Mouse (Mus musculus) embryonic facial prominence, embryonic 10.5 days (tissue): ENCODE results near the gene Grap2. TPM values are rescaled to one million over a fixed set of nuclear protein-coding genes. Genes with fewer than 3 reads are reported as not detected.

Source experiments
- DNase-seq: peaks from one replicate; pipeline ENCODE4 v3.0.0-alpha.2; 2017; ENCODE audit warnings: low spot score
- H3K27ac ChIP-seq: fragments of 300-500 bp; sonication (generic); replicated peaks from 2 replicates; pipeline ENCODE4 v1.5.1; 2016; ENCODE audit warnings: mild to moderate bottlenecking
- H3K27me3 ChIP-seq: fragments of 300-500 bp; sonication (generic); replicated peaks from 2 replicates; pipeline ENCODE4 v1.6.1; 2016; ENCODE audit warnings: low read depth, mild to moderate bottlenecking; ENCODE audit not compliant: poor library complexity, severe bottlenecking
- H3K36me3 ChIP-seq: fragments of 300-500 bp; sonication (generic); replicated peaks from 2 replicates; pipeline ENCODE4 v1.6.1; 2016; ENCODE audit warnings: mild to moderate bottlenecking, moderate library complexity
- H3K4me1 ChIP-seq: fragments of 300-500 bp; sonication (generic); 2 replicates; pipeline ENCODE4 v1.6.1; 2016
- H3K4me3 ChIP-seq: fragments of 300-500 bp; sonication (generic); 2 replicates; pipeline ENCODE4 v1.5.1; 2016; ENCODE audit warnings: mild to moderate bottlenecking, moderate library complexity
- H3K9me3 ChIP-seq: fragments of 300-500 bp; sonication (generic); 2 replicates; pipeline ENCODE4 v1.6.1; 2016; ENCODE audit warnings: mild to moderate bottlenecking
- WGBS: fragments of 180-500 bp; shearing (Covaris S2); methylation state at CpG from one replicate; pipeline ENCODE4 v1.1.7; 2016; 5-methylcytosine and 5-hydroxymethylcytosine counted together
- polyA plus RNA-seq: library from polyadenylated mRNA; unstranded; fragments of >200 nt; fragmentation: Nextera tagmentation; extraction: Ambion mirVana; gene quantifications from 2 replicates; pipeline ENCODE4 v1.2.1, GENCODE M21; 2016

Gene Grap2
- polyA plus RNA-seq, 1 experiment from 2014 or later, result 1.0 TPM

DNA sequence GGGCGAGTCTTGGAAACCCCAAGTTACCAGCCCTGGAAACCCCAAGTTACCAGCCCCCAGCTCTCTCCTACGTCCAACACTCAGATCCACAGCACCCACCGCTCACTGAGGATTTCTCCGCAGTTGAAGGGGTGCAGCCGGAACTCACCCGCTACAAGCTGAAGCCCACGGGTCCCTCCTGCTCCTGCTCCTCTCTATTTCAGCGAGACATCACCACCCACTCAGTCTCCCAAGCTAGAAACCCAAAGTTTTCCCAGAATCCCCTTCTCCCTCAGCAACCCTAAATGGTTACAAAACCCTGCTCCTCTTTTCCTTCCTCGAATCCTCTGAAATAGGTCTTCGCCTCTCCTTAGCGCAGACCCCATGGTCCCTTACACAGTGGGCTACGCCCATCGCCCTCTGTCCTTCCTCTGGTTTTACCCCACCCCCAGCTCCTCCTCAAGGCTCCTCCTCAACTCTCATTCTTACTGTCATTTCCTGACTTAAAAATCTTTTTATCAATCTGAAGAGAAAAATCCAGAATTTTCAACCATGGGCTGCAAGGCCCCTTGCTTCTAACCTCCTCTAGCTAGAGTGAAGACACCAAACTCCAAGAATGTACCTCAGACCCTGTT, 60.0 kb downstream of the Grap2 start:
- Histone ChIP-seq H3K36me3 (no peaks in the 10 kb centered on the region), H3K4me3 (no peak overlapping the region), H3K4me1 (peaks cover 31% of the 10 kb centered on the region), H3K27me3 (no peaks in the 10 kb centered on the region), H3K27ac (no peak overlapping the region), H3K9me3 (no peaks in the 10 kb centered on the region)
- 89% methylated on average over 13 of the region's 13 CpGs for WGBS
- DNase-seq, result no peak

DNA sequence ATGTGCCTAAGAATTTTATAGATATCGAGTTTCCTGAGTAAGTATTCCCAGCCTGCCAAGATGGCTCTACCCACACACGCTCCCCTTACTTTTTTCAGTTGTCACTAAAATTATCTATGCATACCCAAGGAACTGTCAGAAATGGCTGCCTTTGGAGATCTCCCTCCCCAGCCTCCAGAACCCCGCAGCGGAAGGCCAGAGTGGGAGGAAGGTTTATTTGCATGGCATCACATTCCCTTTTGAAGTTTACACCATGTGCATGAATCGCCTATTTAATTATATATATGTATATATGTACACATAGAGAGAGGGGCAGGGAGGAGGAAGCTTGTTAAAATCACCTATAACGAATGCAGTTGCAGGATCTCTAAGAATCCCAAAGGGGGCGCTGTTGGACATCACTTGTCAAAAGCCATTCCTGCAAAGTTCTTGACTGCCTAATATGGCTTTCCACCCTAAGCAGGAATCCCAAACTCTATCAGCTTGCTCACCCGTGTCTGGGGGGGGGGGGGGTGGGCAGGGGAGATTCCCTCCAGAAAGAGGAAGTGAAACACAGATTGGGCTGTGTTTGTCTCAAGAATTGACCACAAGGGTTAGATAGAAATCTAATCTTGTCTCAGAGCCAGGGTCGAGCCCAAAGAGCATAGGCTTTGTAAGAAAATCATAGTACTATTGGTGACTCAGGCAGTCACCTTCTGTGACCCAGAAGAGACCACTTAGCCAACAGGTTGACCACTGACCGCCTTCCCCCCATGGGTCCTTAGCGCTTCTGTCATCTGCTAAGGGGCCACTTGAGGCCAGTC, 62.2 kb downstream of the Grap2 start:
- WGBS, result 60% methylated on average over 11 of the region's 11 CpGs
- H3K36me3 ChIP-seq, result no peaks in the 10 kb centered on the region
- H3K4me3 ChIP-seq, result no peak overlapping the region
- H3K27ac ChIP-seq, result no peak overlapping the region
- H3K9me3 ChIP-seq, result no peaks in the 10 kb centered on the region
- H3K4me1 ChIP-seq, result peaks cover 40% of the 10 kb centered on the region
- H3K27me3 ChIP-seq, result no peaks in the 10 kb centered on the region
- no peak for DNase-seq

DNA sequence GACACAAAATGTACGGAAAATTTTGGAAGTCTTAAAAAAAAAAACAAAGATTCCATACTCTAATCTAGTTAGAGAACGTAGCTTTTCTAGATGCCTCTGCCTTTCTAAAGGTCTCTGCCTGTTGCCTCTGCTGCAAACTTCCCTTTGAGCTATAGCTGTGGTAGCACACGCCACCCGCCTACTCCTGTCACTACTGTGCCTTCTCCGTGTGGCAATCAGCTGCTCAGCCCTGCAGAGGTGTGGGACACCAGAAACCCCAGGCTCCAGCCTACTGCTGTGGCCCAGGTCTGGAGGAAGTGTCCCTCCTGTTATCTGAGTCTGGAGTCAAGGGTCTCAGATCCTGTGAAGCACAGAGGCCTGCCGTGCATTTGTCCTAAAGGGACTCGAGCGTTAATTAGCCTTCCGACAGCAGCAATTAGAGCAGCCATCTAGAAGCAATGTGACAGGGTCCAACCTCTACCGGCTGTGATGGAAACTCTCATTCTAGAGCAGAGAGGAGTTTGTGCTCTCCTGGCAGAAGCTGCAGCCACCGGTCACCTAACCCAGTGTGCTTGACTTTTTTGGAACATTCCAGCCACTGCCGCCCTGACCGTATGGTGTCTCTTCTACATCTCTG, 64.5 kb downstream of the Grap2 start:
- 53% methylated on average over 13 of the region's 13 CpGs for WGBS
- Histone ChIP-seq H3K9me3 (no peaks in the 10 kb centered on the region), H3K27ac (no peak overlapping the region), H3K27me3 (no peaks in the 10 kb centered on the region), H3K4me3 (no peak overlapping the region), H3K4me1 (peaks cover 25% of the 10 kb centered on the region), H3K36me3 (no peaks in the 10 kb centered on the region)
- DNase-seq, result no peak

DNA sequence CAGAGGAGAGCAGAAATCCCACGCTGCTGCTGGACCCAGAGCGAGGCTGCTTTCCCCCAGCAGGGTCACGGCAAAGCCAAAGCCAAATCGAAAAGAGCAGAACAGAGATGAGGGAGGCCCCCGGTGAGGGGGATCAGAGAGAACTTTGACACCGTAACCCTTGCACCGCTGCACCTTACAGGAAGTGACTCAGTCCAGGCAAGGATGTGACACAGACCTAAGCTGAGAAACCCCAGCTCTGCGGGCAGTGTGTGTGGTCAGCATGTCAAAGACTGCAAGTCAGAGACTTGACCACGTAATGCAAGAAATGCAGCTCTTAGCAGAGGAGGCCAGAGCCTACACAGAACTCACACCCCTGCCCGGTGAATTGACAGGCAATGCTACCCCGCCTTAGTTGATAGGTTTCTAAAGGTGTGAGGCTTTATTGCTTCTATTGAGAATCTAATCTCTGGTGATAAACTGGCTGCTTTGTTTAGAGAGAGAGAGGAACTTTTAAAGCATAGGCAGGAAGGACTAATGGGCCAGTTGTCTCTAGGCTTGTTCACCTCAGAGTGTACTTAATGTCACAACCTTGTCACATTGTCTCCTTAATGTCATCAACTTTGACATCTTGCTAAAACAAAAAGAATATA, 66.8 kb downstream of the Grap2 start:
- H3K4me3 ChIP-seq, result no peak overlapping the region
- no peaks in the 10 kb centered on the region for H3K36me3 ChIP-seq
- 69% methylated on average over 11 of the region's 11 CpGs for WGBS
- DNase-seq, result no peak
- peaks cover 40% of the 10 kb centered on the region for H3K4me1 ChIP-seq
- H3K9me3 ChIP-seq, result no peaks in the 10 kb centered on the region
- H3K27me3 ChIP-seq, result no peaks in the 10 kb centered on the region
- H3K27ac ChIP-seq, result no peak overlapping the region

DNA sequence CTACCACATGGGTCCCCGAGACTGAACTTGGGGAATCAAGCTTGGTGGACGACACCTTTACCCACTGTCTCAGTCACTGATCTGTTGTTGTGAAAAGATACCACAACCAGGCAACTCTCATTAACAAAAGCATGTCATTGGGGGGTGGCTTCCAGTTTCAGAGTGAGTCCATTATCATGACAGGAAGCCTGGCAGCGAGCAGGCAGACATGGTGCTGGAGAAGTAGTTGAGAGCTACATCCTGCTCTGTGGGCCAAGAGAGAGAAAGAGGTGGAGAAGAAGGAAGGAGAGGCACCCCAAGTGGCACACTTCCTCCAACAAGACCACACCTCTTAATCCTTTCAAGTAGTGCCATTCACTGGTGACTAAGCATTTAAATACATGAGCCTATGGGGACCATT, 67.5 kb downstream of the Grap2 start:
- Histone ChIP-seq H3K4me3 (no peak overlapping the region), H3K4me1 (peaks cover 36% of the 10 kb centered on the region), H3K36me3 (no peaks in the 10 kb centered on the region), H3K27me3 (no peaks in the 10 kb centered on the region), H3K9me3 (no peaks in the 10 kb centered on the region), H3K27ac (no peak overlapping the region)
- 85% methylated on average over 3 of the region's 3 CpGs for WGBS
- no peak for DNase-seq

DNA sequence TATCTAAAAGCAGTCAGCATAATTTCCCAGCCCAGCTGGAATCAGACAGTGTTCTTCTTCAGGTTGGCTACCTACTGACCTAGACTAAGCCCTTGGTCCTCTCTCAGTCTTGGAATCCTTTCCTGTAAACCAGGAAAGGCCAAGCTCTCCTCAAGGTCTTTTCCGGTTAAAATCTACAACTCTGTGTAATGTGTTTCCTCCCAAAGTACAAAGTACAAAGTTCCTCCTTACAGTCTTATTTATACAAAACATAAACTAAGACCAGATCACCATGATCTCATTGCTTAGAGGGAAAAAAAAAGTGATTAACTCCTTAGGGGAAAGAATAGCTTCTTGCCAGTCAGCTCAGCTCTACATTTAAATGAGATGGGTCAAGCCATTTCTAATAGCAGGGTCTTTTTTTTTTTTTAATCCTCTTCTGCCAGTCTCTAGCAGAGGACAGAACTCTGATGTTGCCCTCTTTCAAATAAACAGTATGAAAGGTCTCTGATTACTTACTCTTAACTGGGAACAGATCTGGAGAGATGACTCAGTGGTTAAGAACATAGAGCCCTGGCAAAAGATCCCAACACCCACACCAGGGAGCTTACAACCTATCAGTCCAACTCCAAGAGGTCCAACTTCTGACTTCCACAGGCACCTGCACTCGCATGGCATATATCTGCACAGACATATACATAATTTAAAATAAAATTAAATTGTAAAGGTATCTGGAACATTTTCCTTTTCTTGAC, 69.5 kb downstream of the Grap2 start:
- Histone ChIP-seq H3K4me3 (no peak overlapping the region), H3K27me3 (no peaks in the 10 kb centered on the region), H3K4me1 (peaks cover 44% of the 10 kb centered on the region), H3K27ac (no peak overlapping the region), H3K9me3 (no peaks in the 10 kb centered on the region), H3K36me3 (no peaks in the 10 kb centered on the region)
- 86% methylated on average over 2 of the region's 2 CpGs for WGBS
- DNase-seq, result no peak

DNA sequence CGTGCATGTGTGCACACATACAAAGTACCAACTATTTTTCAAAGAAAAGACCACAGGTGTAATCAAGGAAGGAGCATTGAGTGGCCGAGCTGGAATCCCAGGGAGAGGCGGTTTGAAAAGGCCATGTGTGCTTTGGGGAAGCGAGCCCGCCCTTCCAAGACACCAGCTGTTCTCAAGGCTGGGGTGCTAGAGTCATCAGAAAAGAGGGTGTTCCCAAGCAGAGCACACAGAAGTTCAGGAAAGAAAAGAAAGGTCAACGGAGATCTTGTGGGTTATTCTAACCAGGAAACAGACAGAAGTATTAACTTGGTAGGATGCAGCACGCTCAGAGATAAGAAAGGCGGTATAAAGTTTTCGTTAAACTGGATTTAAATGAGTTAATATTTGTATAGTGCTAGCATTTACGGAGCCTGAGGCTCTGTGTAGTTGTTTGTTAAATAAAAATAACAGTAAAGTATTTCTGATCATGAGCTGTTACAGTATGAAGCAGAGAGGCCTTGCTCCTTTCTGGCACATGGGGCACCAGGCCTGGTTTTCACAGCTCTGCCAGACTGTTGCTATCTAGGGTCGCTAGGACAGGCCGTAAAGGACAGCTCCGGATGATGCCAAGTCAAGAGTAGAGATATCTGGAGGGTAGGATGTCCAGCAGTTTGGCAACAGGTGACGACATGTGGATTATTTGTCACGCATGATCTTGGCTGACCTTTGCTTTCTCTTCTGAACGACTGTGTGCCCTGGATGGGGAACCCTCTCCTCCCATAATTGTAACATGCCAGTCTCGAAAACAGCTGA, 72.8 kb downstream of the Grap2 start:
- Histone ChIP-seq H3K27ac (no peak overlapping the region), H3K36me3 (no peaks in the 10 kb centered on the region), H3K27me3 (no peaks in the 10 kb centered on the region), H3K4me1 (peaks cover 34% of the 10 kb centered on the region), H3K4me3 (no peak overlapping the region), H3K9me3 (no peaks in the 10 kb centered on the region)
- 87% methylated on average over 17 of the region's 17 CpGs for WGBS
- DNase-seq, result no peak

DNA sequence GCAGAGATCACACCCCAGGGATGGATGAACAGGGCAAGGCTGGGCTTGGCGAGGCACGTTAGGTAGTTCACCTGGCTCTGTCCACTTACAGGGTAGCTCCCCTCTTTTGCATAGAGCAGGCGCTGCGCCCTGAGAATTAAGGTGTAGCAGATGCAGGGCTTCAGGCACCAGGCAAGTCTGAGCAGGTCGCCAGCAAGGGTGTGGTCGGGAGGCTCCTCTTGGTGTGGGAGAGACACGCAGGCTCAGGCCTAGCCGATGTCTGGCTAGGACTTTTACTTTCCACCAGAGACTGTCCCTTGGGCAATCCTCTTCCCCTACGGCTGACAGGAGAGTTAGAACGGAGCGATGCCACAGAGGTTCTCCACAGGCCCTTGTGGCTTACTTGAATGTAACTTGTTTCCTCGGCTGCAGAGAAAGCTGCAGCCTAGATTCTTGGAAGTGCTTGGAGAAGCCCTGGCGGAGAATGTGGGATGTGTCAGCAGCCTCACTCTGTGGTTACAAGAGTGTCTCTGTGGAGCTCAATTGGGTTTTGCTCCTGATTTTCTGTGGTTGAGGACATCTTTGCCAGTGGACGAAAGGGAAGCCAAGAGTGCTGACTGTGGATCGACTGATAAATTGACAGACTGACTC, 76.7 kb downstream of the Grap2 start:
- Histone ChIP-seq H3K27me3 (0 out of 2 replicates have a peak, but pooled peaks cover 6% of the 10 kb centered on the region), H3K27ac (no peak overlapping the region), H3K4me1 (peaks cover 16% of the 10 kb centered on the region), H3K9me3 (no peaks in the 10 kb centered on the region), H3K4me3 (no peak overlapping the region), H3K36me3 (no peaks in the 10 kb centered on the region)
- DNase-seq, result peak; percentile 31
- 74% methylated on average over 15 of the region's 15 CpGs for WGBS

DNA sequence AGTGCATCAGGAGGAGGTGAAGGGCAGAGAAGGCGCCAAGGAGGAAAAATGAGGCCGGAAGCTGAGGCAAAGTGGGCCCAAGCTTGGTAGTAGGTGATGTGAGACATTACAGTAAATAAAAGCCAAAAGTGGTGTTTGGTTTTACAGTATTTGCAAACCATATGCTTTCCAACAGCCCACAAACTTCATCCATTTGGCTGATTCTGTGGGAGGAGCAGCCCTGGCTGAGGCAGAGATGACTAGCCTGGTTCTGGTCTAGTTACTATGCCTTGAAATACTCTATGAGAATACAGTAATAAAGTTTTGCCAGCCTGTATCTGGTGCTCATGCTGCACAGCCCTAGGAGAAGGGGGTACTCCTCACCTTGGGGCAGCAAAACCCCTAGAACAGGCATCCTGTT, 78.0 kb downstream of the Grap2 start:
- WGBS, result 74% methylated on average over 2 of the region's 2 CpGs
- Histone ChIP-seq H3K4me1 (peaks cover 13% of the 10 kb centered on the region), H3K9me3 (no peaks in the 10 kb centered on the region), H3K27me3 (0 out of 2 replicates have a peak, but pooled peaks cover 6% of the 10 kb centered on the region), H3K27ac (no peak overlapping the region), H3K36me3 (no peaks in the 10 kb centered on the region), H3K4me3 (no peak overlapping the region)
- DNase-seq, result no peak

DNA sequence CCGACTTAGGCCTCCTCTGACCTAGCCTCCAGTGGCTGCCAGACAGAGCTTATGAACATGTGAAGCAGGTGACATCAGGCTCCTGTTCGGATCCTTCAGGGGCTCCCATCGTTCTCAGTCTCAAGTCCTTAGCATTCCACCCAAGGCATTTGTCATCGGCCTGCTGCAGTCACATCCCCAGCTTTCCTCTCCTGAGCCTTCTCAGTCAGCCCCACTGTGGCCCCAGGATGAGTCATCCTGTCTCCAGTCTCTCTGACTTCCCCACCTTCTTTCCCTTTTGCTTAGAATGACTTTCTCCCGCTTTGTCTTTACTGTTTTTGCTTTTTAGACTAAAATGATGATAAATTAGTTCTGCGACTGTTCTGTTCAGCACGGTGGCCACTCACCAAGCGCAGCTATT, 81.5 kb downstream of the Grap2 start:
- Histone ChIP-seq H3K36me3 (no peaks in the 10 kb centered on the region), H3K4me3 (no peak overlapping the region), H3K4me1 (peaks cover 6% of the 10 kb centered on the region), H3K9me3 (no peaks in the 10 kb centered on the region), H3K27me3 (0 out of 2 replicates have a peak, but pooled peaks cover 6% of the 10 kb centered on the region), H3K27ac (no peak overlapping the region)
- no peak for DNase-seq
- 85% methylated on average over 8 of the region's 8 CpGs for WGBS

DNA sequence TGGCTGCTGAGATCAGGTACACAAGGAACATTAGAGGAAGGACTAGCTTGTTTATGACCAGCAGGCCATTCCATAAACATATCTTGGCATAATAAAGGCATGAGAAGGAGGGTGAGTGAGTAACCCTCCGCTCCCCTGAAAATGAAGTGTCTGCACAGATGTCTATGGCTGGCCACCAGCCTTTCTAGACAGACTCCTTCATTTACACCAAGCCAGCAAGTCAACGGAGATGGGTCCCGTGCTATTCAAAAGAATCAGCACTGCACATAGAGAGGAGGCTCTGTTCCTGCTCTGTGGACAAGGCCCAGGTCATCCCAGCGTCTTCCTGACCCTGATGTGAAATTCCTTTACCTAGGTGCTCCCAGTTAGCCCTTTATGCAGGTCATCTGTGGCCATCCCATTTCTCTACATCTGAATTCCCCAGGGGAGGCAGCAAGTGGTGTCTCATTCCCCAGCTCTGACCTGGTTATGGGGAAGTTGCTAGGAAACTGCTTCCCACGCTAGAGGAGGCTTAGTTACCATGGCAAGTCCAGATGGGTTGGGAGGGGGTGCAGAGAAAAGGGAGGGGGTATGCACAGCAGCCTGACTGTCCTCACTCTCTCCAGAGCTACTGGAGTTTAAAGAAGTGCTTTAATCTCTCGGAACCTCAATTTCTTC, 86.5 kb downstream of the Grap2 start:
- WGBS, result 74% methylated on average over 6 of the region's 6 CpGs
- H3K27ac ChIP-seq, result no peak overlapping the region
- H3K4me3 ChIP-seq, result no peak overlapping the region
- no peaks in the 10 kb centered on the region for H3K9me3 ChIP-seq
- no peaks in the 10 kb centered on the region for H3K36me3 ChIP-seq
- 0 out of 2 replicates have a peak, but pooled peaks cover 2% of the 10 kb centered on the region for H3K27me3 ChIP-seq
- peaks cover 11% of the 10 kb centered on the region for H3K4me1 ChIP-seq
- DNase-seq, result no peak
